Mouse (Mus musculus) CD4-positive, CD25-positive, alpha-beta regulatory T cell, adult 2 months (primary cell): Measurements from ENCODE around the gene Mia2.
"Not testable (repeated sequence)": the region's sequence is repeated elsewhere in the genome, so short reads cannot be mapped to it uniquely, and the experiment has no call there.

Experiments used
- DNase-seq: peaks from one replicate; pipeline ENCODE4 v3.0.0-alpha.2; 2012; ENCODE audit warnings: low read depth, low spot score

The Mia2 gene

GRCm38 (mm10) chr12:59095104-59096025 is at the start of gene Mia2:
TSS of gene Mia2 (plus strand) at chr12:59095799.
- DNase-seq = no peak

- no peak for DNase-seq
Observed at GRCm38 (mm10) chr12:59052470-59052869, 43.1 kb upstream of the Mia2 start.

- DNase-seq = no peak
Observed at GRCm38 (mm10) chr12:59053166-59053565, 42.4 kb upstream of the Mia2 start.

GRCm38 (mm10) chr12:59053976-59054375 is 41.6 kb upstream of the Mia2 start:
- no peak for DNase-seq

GRCm38 (mm10) chr12:59055196-59055850 is 40.3 kb upstream of the Mia2 start:
- peak; percentile 57 for DNase-seq

GRCm38 (mm10) chr12:59056222-59056621 is 39.4 kb upstream of the Mia2 start:
- no peak for DNase-seq

GRCm38 (mm10) chr12:59058242-59058641 is 37.4 kb upstream of the Mia2 start:
- not testable (repeated sequence) for DNase-seq

- DNase-seq = no peak
Observed at GRCm38 (mm10) chr12:59060322-59060721, 35.3 kb upstream of the Mia2 start.

- peak; percentile 82 for DNase-seq
Observed at GRCm38 (mm10) chr12:59060993-59061595, 34.5 kb upstream of the Mia2 start, which contains the start of gene Trappc6b. TSS of gene Trappc6b (minus strand) at chr12:59061472.

GRCm38 (mm10) chr12:59064837-59065236 is 30.8 kb upstream of the Mia2 start:
- no peak for DNase-seq

GRCm38 (mm10) chr12:59065776-59066175 is 29.8 kb upstream of the Mia2 start:
- DNase-seq = no peak

- DNase-seq = peak; percentile 98
Observed at GRCm38 (mm10) chr12:59066448-59067077, 29.0 kb upstream of the Mia2 start, which contains the start of gene Pnn. TSS of gene Pnn (plus strand) at chr12:59066884.

GRCm38 (mm10) chr12:59067095-59067494 is 28.5 kb upstream of the Mia2 start:
- DNase-seq = peak; percentile 55

GRCm38 (mm10) chr12:59068791-59069190 is 26.8 kb upstream of the Mia2 start:
- no peak for DNase-seq

- DNase-seq = no peak
Observed at GRCm38 (mm10) chr12:59072286-59072685, 23.3 kb upstream of the Mia2 start.

- DNase-seq = no peak
Observed at GRCm38 (mm10) chr12:59074052-59074451, 21.5 kb upstream of the Mia2 start.

- DNase-seq = no peak
Observed at GRCm38 (mm10) chr12:59076996-59077395, 18.6 kb upstream of the Mia2 start.

- no peak for DNase-seq
Observed at GRCm38 (mm10) chr12:59077883-59078282, 17.7 kb upstream of the Mia2 start.

GRCm38 (mm10) chr12:59080461-59080860 is 15.1 kb upstream of the Mia2 start:
- no peak for DNase-seq

GRCm38 (mm10) chr12:59084446-59084845 is 11.2 kb upstream of the Mia2 start:
- DNase-seq = no peak

- no peak for DNase-seq
Observed at GRCm38 (mm10) chr12:59086171-59086570, 9.4 kb upstream of the Mia2 start.

- no peak for DNase-seq
Observed at GRCm38 (mm10) chr12:59093543-59093942, 2.1 kb upstream of the Mia2 start.
